Mouse (Mus musculus): ENCODE measurements around the gene Olfr1209.

Olfr1209 gene

GRCm38 (mm10) chr2:88915057-88915456, at the start of gene Olfr1209:
Gene Olfr1209, minus strand, starts transcription at chr2:88915157.
- DNase-seq (ENCODE audit: low read depth): no peak

GRCm38 (mm10) chr2:88953669-88954068, 38.7 kb upstream of the Olfr1209 start, which contains the start of gene Olfr1212:
Gene Olfr1212, plus strand, starts transcription at chr2:88953969.
- DNase-seq (ENCODE audit: low read depth): no peak

GRCm38 (mm10) chr2:88938011-88938410, 23.1 kb upstream of the Olfr1209 start, which contains the start of gene Olfr1211:
Gene Olfr1211, minus strand, starts transcription at chr2:88938111.
- DNase-seq (ENCODE audit: low read depth): no peak

GRCm38 (mm10) chr2:88902211-88902610, 12.7 kb downstream of the Olfr1209 start, which contains the start of gene Olfr1208:
Gene Olfr1208, minus strand, starts transcription at chr2:88902311.
- no peak for DNase-seq (ENCODE audit: low read depth)

- no peak for DNase-seq (ENCODE audit: low read depth)
Measured at GRCm38 (mm10) chr2:88862931-88863330, 52.0 kb downstream of the Olfr1209 start, which contains the start of gene Olfr1206. Gene Olfr1206, plus strand, starts transcription at chr2:88863231.
